Mouse (Mus musculus): ENCODE measurements around the gene Pon2. TPM values are rescaled to one million over a fixed set of nuclear protein-coding genes. Genes with fewer than 3 reads are reported as not detected.
"Not testable (repeated sequence)": the region's sequence is repeated elsewhere in the genome, so short reads cannot be mapped to it uniquely, and the experiment has no call there.

Gene Pon2
- 18.9 and 20.1 TPM in 2 replicates for polyA plus RNA-seq (2016; fragmentation: Nextera tagmentation; extraction: Ambion mirVana)

DNA sequence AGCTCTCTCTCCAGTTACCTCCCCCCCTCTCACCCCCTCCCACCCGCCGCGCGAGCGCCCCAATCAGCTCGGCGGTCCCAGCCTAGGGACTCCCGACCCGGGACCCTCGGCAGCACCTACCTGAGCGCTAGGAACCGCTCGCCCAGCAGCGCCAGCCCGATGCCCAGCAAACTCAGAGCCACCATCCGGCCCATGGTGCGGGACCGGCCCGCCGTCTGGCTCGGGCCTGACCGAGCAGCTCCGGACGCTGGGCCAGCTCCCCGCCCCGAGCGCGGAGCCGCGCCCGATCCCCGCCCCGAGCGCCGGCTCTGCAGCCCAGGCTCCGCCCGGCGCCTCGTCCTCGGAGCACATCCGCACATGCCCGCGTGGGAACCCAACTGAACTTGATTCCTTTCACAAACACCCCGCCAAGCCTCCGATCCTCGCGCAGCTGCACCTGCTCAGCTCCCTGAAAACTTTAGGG lies at the start of gene Pon2:
Pon2 (minus strand) TSS at position 364 of the 463 bp plus-strand sequence.
- H3K4me1 ChIP-seq: peaks cover 5% of the 10 kb centered on the region; the same call in 1 of the 2 replicates
- H3K27me3 ChIP-seq (ENCODE audit: low read depth, poor library complexity, severe bottlenecking): no peaks in the 10 kb centered on the region
- H3K27ac ChIP-seq: peak within 1 kb of the TSS; percentile 96
- H3K9me3 ChIP-seq (replicated peaks): no peaks in the 10 kb centered on the region
- WGBS: under 1% methylated on average over 47 of the region's 47 CpGs
- DNase-seq (ENCODE audit: low spot score): peak; percentile 86
- H3K36me3 ChIP-seq: no peaks in the 10 kb centered on the region
- peak within 1 kb of the TSS; percentile 82 for H3K4me3 ChIP-seq

GRCm38 (mm10) chr6:5344255-5344654 lies 46.0 kb upstream of the Pon2 start:
- no peak for DNase-seq (ENCODE audit: low spot score)
- no peak overlapping the region for H3K4me3 ChIP-seq
- H3K27me3 ChIP-seq (ENCODE audit: low read depth, poor library complexity, severe bottlenecking): no peaks in the 10 kb centered on the region
- H3K27ac ChIP-seq: no peak overlapping the region
- no peaks in the 10 kb centered on the region for H3K36me3 ChIP-seq
- WGBS: 85% methylated on average over 6 of the region's 6 CpGs
- H3K9me3 ChIP-seq (replicated peaks): no peaks in the 10 kb centered on the region
- no peaks in the 10 kb centered on the region for H3K4me1 ChIP-seq

GRCm38 (mm10) chr6:5339283-5339682 lies 41.0 kb upstream of the Pon2 start:
- not testable (repeated sequence) for H3K27me3 ChIP-seq (ENCODE audit: low read depth, poor library complexity, severe bottlenecking); DNase-seq (ENCODE audit: low spot score); H3K4me3 ChIP-seq; H3K27ac ChIP-seq; H3K9me3 ChIP-seq (replicated peaks); H3K36me3 ChIP-seq; H3K4me1 ChIP-seq
- WGBS: 97% methylated on average over 1 of the region's 1 CpGs

GRCm38 (mm10) chr6:5338781-5339180 lies 40.5 kb upstream of the Pon2 start:
- not testable (repeated sequence) for H3K4me1 ChIP-seq; H3K27me3 ChIP-seq (ENCODE audit: low read depth, poor library complexity, severe bottlenecking); H3K36me3 ChIP-seq; H3K4me3 ChIP-seq; H3K9me3 ChIP-seq (replicated peaks); H3K27ac ChIP-seq; DNase-seq (ENCODE audit: low spot score)
- whole genome bisulfite sequencing: 96% methylated on average over 4 of the region's 4 CpGs

DNA sequence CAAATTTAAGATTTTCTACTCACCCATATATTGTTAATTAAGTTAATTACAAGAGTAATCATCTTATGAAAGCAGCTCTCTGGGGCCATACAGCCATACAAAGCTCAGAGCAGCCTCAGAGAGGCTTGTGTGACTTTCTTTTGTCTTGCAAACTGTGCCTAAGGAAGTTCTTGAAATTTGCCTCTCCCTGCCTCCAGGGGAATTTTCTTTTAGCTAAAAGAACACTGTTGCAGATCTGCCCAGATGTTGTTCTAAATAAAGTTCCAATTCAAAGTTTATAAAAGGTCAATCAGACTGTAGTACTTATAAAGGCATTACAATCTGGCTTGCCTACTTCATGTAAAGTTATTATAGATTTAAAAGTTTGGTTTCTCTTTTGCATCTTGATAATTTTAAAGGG lies 37.8 kb upstream of the Pon2 start:
- H3K36me3 ChIP-seq; H3K4me1 ChIP-seq; H3K27me3 ChIP-seq (ENCODE audit: low read depth, poor library complexity, severe bottlenecking); H3K9me3 ChIP-seq (replicated peaks); H3K4me3 ChIP-seq; DNase-seq (ENCODE audit: low spot score); H3K27ac ChIP-seq: not testable (repeated sequence)

DNA sequence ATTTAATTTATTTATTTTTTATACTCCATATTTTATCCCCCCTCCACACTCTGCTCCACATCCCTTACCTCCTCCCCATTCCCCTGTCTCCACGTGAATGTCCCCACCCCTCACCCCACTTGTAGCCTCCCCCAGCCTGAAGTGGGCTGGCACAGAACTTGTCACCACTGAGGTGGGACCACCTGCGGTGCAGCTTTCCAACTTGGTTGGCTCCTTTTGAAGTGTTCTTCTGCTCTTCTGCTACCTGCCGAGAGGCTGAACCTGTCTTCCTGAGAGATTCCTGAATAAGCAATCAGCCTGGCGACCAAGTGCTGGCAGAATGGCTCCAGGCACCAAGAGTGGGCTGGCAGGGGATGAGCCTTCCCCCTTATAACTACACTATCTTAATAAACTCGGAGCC lies 35.8 kb upstream of the Pon2 start:
- no peaks in the 10 kb centered on the region for H3K27me3 ChIP-seq (ENCODE audit: low read depth, poor library complexity, severe bottlenecking)
- H3K4me3 ChIP-seq: no peak overlapping the region
- no peak overlapping the region for H3K27ac ChIP-seq
- H3K36me3 ChIP-seq: no peaks in the 10 kb centered on the region
- 49% methylated on average over 5 of the region's 5 CpGs for WGBS
- H3K9me3 ChIP-seq (replicated peaks): no peaks in the 10 kb centered on the region
- H3K4me1 ChIP-seq: no peaks in the 10 kb centered on the region
- no peak for DNase-seq (ENCODE audit: low spot score)

DNA sequence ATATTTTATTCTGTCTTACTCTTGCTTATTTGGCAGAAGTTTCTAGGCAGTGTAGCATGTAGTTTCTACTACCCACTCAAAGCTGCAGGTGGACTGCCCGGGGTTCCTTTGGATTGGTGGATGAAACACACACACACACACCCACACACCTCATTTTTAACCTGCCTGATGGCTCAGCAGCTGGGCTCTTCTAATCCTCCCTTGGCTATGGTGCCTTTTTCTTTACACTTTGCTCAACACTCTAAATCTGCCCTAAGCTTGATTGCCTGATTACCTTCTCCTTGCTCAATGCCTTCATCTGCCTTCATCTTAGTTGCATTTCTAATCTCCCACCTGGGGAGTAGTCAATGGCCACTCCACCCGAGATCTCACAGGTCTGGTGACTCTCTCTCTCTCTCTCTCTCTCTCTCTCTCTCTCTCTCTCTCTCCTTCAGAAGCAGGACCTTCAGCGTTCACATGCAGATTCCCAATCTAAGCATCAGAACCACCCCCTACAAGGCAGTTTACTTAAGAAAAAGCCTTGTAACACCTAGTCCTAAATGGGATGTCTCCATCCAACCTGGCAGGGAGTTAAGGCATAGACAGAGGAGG lies 34.4 kb upstream of the Pon2 start:
- Histone ChIP-seq H3K27me3 (ENCODE audit: low read depth, poor library complexity, severe bottlenecking) (no peaks in the 10 kb centered on the region), H3K27ac (no peak overlapping the region), H3K4me1 (no peaks in the 10 kb centered on the region), H3K36me3 (no peaks in the 10 kb centered on the region), H3K9me3 (replicated peaks) (no peaks in the 10 kb centered on the region), H3K4me3 (no peak overlapping the region)
- WGBS: 76% methylated on average over 3 of the region's 3 CpGs
- no peak for DNase-seq (ENCODE audit: low spot score)

GRCm38 (mm10) chr6:5325122-5325521 lies 26.9 kb upstream of the Pon2 start:
- DNase-seq (ENCODE audit: low spot score): no peak
- Histone ChIP-seq H3K4me1 (no peaks in the 10 kb centered on the region), H3K36me3 (no peaks in the 10 kb centered on the region), H3K27ac (no peak overlapping the region), H3K4me3 (no peak overlapping the region), H3K9me3 (replicated peaks) (0 out of 2 replicates have a peak, but pooled peaks cover 2% of the 10 kb centered on the region), H3K27me3 (ENCODE audit: low read depth, poor library complexity, severe bottlenecking) (no peaks in the 10 kb centered on the region)
- WGBS: 77% methylated on average over 2 of the region's 2 CpGs

DNA sequence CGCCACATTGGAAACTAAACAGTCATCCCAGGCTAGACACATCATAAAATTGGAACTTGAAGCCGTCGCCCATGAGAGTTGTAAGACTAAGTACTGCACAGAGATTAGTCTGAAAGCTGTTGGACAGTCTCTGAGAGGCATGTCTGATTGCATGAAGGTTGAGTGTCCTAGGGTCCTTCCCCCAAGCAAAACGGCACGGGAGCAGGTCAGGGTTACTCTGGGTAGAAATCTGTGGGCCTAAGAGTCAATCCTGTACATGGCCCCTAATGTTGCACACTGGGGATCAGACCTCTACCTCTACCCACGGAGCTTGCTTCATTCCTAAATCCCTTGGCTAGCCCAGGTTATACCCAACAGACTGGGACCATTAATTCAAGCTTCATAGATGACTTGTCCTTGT lies 25.8 kb upstream of the Pon2 start:
- not testable (repeated sequence) for H3K36me3 ChIP-seq; H3K4me1 ChIP-seq; DNase-seq (ENCODE audit: low spot score); H3K9me3 ChIP-seq (replicated peaks); H3K27me3 ChIP-seq (ENCODE audit: low read depth, poor library complexity, severe bottlenecking); H3K4me3 ChIP-seq; H3K27ac ChIP-seq
- 93% methylated on average over 6 of the region's 6 CpGs for WGBS

- no peaks in the 10 kb centered on the region for H3K27me3 ChIP-seq (ENCODE audit: low read depth, poor library complexity, severe bottlenecking)
- no peaks in the 10 kb centered on the region for H3K36me3 ChIP-seq
- no peak overlapping the region for H3K4me3 ChIP-seq
- H3K27ac ChIP-seq: no peak overlapping the region
- no peak for DNase-seq (ENCODE audit: low spot score)
- WGBS: 94% methylated on average over 9 of the region's 9 CpGs
- no peaks in the 10 kb centered on the region for H3K9me3 ChIP-seq (replicated peaks)
- no peaks in the 10 kb centered on the region for H3K4me1 ChIP-seq
Observed at GRCm38 (mm10) chr6:5316630-5317029, 18.4 kb upstream of the Pon2 start.

DNA sequence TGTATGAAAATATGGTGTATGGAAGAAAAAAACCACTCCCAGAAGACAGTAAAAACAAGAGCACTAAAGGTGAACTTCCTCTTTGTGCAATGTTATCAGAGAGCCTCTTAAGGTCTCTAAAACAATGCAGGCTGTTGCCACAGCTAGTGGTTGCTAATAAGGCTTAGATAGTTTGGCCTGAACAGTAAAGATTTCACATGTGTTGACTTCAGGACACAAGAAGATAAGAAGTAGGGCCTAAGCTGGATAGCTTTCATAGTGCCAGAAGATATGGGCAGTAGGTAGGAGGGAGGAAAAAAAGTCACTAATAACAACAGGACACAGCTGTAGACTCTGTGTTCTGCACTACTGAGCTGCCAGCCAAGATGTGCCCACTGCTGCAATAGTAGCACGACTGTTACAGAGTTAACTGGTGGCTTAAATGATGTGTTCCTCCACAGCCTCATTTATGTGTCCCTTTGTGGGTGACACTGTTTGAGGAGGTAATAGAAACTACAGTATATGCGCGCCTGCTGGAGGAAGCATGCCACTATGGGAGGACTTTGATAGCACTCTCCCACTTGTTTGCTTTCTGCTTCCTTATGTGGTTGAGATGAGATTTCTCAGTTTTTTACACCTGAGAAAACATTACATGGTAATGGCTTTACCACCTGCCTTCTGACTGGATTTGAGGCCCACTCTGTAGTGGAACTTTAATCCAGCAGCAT lies 17.0 kb upstream of the Pon2 start:
- 91% methylated on average over 3 of the region's 3 CpGs for WGBS
- H3K27ac ChIP-seq: no peak overlapping the region
- no peaks in the 10 kb centered on the region for H3K27me3 ChIP-seq (ENCODE audit: low read depth, poor library complexity, severe bottlenecking)
- H3K36me3 ChIP-seq: no peaks in the 10 kb centered on the region
- DNase-seq (ENCODE audit: low spot score): no peak
- no peaks in the 10 kb centered on the region for H3K4me1 ChIP-seq
- H3K9me3 ChIP-seq (replicated peaks): no peaks in the 10 kb centered on the region
- H3K4me3 ChIP-seq: no peak overlapping the region

- H3K27ac ChIP-seq: no peak overlapping the region
- no peaks in the 10 kb centered on the region for H3K36me3 ChIP-seq
- WGBS: 94% methylated on average over 5 of the region's 5 CpGs
- no peak overlapping the region for H3K4me3 ChIP-seq
- H3K4me1 ChIP-seq: no peaks in the 10 kb centered on the region
- H3K9me3 ChIP-seq (replicated peaks): no peaks in the 10 kb centered on the region
- no peak for DNase-seq (ENCODE audit: low spot score)
- no peaks in the 10 kb centered on the region for H3K27me3 ChIP-seq (ENCODE audit: low read depth, poor library complexity, severe bottlenecking)
Observed at GRCm38 (mm10) chr6:5313951-5314590, 15.8 kb upstream of the Pon2 start.

DNA sequence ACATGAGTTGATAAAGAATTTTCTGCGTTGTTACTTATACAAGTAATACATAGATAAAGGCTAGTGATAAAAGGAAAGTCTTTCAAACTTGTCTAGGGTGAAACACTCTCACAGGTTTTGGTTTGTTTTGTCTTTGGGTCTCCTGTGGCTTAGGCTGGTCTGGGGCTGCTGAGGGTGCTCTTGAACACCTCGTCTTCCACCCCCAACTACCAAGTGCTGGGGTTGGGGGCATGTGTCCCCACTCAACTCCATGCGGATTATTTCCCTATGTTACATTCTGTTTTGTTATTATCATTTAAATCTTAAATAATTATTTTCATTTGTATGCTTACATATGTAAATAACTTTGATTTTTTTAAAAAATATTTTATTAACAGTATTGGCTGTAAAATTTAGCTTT lies 12.2 kb upstream of the Pon2 start:
- no peaks in the 10 kb centered on the region for H3K9me3 ChIP-seq (replicated peaks)
- WGBS: 93% methylated on average over 3 of the region's 3 CpGs

More for the DNA sequence above, 12.2 kb upstream of the Pon2 start:
- H3K4me3 ChIP-seq: no peak overlapping the region
- no peaks in the 10 kb centered on the region for H3K27me3 ChIP-seq (ENCODE audit: low read depth, poor library complexity, severe bottlenecking)
- H3K4me1 ChIP-seq: no peaks in the 10 kb centered on the region
- H3K36me3 ChIP-seq: no peaks in the 10 kb centered on the region
- DNase-seq (ENCODE audit: low spot score): no peak
- H3K27ac ChIP-seq: no peak overlapping the region
